Mouse (Mus musculus): ENCODE measurements at regions not wholly inside any gene's neighbourhood (a gene's known extent, or its start where the extent isn't known, plus 50 kb on each side); places are given as distances from the start of the nearest gene placed in this dataset.

DNA sequence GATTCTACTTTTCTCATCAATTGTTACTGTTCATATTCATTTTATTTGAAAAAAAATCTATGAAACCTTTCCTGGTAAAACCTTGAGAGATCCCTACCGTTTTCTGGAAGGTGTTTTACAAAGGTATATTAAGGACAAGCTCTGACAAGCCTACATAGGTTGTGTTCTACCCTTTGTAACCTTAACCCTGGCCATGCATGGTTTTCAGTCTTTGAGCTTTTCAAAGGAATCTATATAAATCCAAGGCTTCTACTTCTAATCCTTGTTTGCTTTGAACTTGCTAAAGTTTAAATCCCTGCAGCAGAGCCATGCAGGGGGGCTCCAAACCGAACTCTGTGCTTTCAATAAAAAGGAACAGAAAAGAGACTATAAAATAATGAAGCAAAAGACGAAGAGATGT lies 564.5 kb downstream of the Slitrk6 start:
- H3K27me3 ChIP-seq (ENCODE audit: insufficient read depth, low read length) = no peaks in the 10 kb centered on the region
- no peak overlapping the region for H3K27ac ChIP-seq (ENCODE audit: low read depth, low read length)
- H3K9me3 ChIP-seq (ENCODE audit: low read length) = no peaks in the 10 kb centered on the region
- DNase-seq = no peak
- H3K4me2 ChIP-seq (ENCODE audit: low read depth) = no peak overlapping the region
- no peak overlapping the region for H3K4me3 ChIP-seq (ENCODE audit: low read depth, low read length)
- ATAC-seq = no peak
- no peak overlapping the region for H3K9ac ChIP-seq
- no peaks in the 10 kb centered on the region for H3K4me1 ChIP-seq (ENCODE audit: insufficient read depth)
- H3K36me3 ChIP-seq (ENCODE audit: insufficient read depth) = no peaks in the 10 kb centered on the region
- WGBS = 43% methylated on average over 3 of the region's 3 CpGs
- no peak for TF ChIP-seq CTCF (IDR thresholded peaks at IDR 0.05; ENCODE audit: low read depth)

DNA sequence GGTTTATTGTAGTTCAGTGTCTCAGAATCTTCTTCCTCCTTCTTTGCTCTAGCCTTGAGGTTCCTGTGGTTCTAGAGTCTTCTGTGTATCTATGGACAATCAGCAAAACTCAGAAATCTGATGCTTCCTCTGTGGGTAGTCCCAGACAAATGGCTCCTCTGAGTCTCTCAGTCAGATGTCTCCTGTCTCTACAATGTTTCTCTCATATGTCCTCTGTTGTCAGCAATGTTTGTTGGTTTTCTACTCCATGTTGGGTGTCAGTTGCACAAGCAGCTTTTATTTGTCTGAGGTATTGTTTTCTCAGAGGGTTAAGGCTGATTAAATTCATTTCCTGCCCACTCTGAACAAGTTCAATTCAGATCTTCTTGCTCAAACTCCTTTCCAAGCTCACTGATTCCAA lies 575.8 kb downstream of the Slitrk6 start:
- no peaks in the 10 kb centered on the region for H3K27me3 ChIP-seq (ENCODE audit: insufficient read depth, low read length)
- H3K4me3 ChIP-seq (ENCODE audit: low read depth, low read length) = no peak overlapping the region
- no peaks in the 10 kb centered on the region for H3K36me3 ChIP-seq (ENCODE audit: insufficient read depth)

DNA sequence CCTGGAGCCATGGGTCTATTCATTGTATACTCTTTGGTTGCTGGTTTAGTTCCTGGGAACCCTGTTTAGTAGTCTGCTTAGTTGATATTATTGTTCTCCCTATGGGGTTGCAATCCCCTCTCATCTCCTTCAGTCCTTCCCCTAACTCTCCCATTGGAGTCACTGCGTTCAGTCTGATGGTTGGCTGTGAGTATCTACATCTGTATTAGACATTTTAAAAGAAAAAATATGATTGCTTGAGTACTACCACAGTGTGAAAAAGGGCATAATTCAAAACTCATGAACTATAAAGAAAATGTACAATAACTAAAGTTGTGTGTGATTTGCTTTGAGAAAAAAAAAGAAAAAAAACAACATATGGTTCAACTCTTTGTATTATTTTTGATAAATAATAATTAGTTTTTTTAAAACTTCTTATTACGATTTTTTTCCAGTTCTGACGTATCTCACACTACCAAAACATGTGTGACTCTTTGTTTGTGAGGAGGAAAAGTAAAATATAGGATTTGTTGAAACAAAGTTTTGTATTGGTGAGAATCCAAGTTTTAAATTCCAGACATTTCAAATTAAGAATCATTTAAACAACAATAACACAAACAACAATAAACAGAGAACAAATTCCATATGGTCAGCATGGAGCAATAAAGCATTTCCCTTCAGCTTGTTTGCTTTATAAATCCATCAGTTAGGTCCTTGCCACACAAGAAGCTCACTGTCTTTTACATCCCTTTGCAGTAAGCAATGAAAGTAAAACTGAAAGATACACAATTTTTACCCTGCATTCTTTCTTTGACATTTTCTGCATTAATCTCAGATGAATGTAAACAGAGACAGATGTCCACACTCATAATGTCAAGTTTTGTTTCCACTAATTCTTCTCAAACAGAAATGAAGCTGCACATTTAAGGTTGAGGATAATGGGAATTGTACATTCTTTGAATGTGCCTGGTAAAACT lies 583.5 kb downstream of the Slitrk6 start:
- Histone ChIP-seq H3K9me3 (ENCODE audit: low read length) (no peaks in the 10 kb centered on the region), H3K27ac (ENCODE audit: low read depth, low read length) (no peak overlapping the region), H3K4me1 (ENCODE audit: insufficient read depth) (no peaks in the 10 kb centered on the region), H3K9ac (no peak overlapping the region), H3K27me3 (ENCODE audit: insufficient read depth, low read length) (no peaks in the 10 kb centered on the region), H3K36me3 (ENCODE audit: insufficient read depth) (no peaks in the 10 kb centered on the region), H3K4me3 (ENCODE audit: low read depth, low read length) (no peak overlapping the region), H3K4me2 (ENCODE audit: low read depth) (no peak overlapping the region)
- no peak for TF ChIP-seq CTCF (IDR thresholded peaks at IDR 0.05; ENCODE audit: low read depth)
- DNase-seq (no peak), ATAC-seq (no peak)
- WGBS = 87% methylated on average over 3 of the region's 3 CpGs

More for the DNA sequence above, 575.8 kb downstream of the Slitrk6 start:
- no peak for TF ChIP-seq CTCF (IDR thresholded peaks at IDR 0.05; ENCODE audit: low read depth)
- no peak for ATAC-seq
- H3K9me3 ChIP-seq (ENCODE audit: low read length) = no peaks in the 10 kb centered on the region
- no peak overlapping the region for H3K27ac ChIP-seq (ENCODE audit: low read depth, low read length)
- no peak overlapping the region for H3K9ac ChIP-seq
- no peak for DNase-seq
- no peaks in the 10 kb centered on the region for H3K4me1 ChIP-seq (ENCODE audit: insufficient read depth)
- no peak overlapping the region for H3K4me2 ChIP-seq (ENCODE audit: low read depth)

DNA sequence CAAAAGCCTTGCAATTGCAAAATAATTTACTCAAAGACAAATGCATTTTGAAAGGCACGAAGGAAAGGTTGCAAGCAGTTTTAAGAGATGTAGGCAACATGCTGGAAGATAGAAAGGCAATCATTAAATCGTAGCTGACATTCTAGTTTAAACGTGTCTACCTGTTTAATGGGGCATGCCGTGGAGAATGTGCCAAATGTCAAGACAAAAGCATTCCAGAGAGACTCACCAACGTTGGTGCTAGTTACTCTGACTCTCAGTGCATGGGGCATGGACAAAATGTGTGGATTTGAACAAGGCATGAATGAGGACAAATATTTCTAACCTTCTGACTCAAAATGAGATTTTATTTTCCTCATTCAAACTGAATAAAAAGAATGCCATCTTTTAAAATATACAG lies 586.3 kb downstream of the Slitrk6 start:
- Histone ChIP-seq H3K27ac (ENCODE audit: low read depth, low read length) (no peak overlapping the region), H3K27me3 (ENCODE audit: insufficient read depth, low read length) (no peaks in the 10 kb centered on the region), H3K9ac (no peak overlapping the region), H3K4me3 (ENCODE audit: low read depth, low read length) (no peak overlapping the region), H3K4me1 (ENCODE audit: insufficient read depth) (no peaks in the 10 kb centered on the region), H3K36me3 (ENCODE audit: insufficient read depth) (no peaks in the 10 kb centered on the region), H3K4me2 (ENCODE audit: low read depth) (no peak overlapping the region), H3K9me3 (ENCODE audit: low read length) (no peaks in the 10 kb centered on the region)
- ATAC-seq = no peak
- no peak for DNase-seq
- WGBS = 42% methylated on average over 5 of the region's 5 CpGs
- TF ChIP-seq CTCF (IDR thresholded peaks at IDR 0.05; ENCODE audit: low read depth) = no peak

DNA sequence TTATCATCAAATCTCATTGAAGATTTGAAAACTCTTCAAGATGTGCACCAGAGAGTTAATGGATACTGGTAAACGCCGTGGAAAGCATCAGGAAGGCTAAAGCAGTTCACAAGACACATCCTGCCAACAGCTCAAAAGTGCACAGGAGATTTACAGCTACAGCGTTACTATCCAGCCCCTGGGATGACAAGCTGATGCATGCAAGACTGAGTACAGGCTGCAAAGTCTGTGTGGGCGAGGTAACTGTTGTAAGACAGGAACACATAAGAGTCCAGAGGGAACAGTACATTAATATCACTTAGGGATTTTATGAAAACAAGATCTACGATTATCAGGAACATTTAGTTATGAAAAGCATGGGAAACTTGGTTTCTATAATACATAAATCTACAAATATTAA lies 626.7 kb downstream of the Slitrk6 start:
- H3K9me3 ChIP-seq (ENCODE audit: low read length) = no peaks in the 10 kb centered on the region
- TF ChIP-seq CTCF (IDR thresholded peaks at IDR 0.05; ENCODE audit: low read depth) = no peak
- no peaks in the 10 kb centered on the region for H3K36me3 ChIP-seq (ENCODE audit: insufficient read depth)
- H3K27me3 ChIP-seq (ENCODE audit: insufficient read depth, low read length) = no peaks in the 10 kb centered on the region
- H3K4me1 ChIP-seq (ENCODE audit: insufficient read depth) = no peaks in the 10 kb centered on the region
- no peak overlapping the region for H3K4me3 ChIP-seq (ENCODE audit: low read depth, low read length)
- H3K4me2 ChIP-seq (ENCODE audit: low read depth) = no peak overlapping the region
- ATAC-seq (no peak), DNase-seq (no peak)
- no peak overlapping the region for H3K9ac ChIP-seq
- 82% methylated on average over 5 of the region's 5 CpGs for WGBS
- H3K27ac ChIP-seq (ENCODE audit: low read depth, low read length) = no peak overlapping the region

DNA sequence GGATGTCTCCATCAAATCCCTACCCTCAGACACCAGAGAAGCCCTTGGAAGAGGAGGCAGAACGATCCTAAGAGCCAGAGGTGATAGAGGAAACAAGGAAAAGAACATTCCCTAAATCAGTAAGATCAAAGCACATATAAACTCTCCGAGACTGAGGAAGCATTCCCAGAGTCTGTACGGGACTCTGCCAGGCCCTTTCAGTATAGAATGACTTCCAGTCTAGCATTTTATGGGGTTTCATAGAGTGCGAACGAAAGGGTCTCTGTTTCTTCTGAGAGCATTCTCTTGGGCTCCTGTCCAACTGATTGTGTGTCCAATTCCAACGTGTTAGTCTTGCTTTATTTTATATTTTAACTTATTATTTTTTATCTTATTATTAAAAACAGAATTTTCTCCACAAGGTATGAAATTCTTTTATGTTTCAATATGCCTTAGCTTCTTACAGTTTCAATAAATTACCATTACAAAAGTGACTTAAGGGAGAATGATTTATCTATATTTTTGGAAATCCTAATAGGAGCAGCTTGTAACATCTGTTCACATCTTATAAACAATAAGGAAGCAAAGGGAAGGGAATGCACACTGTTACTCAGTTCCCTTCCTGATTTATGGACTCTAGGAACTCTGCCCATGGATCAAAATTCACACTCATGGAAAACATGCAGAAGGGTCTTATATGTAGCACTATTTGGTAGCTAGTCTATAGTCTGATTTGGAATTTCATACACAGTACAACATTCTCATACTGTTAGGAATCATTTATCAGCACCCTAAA lies 628.8 kb downstream of the Slitrk6 start:
- H3K4me1 ChIP-seq (ENCODE audit: insufficient read depth) = no peaks in the 10 kb centered on the region
- H3K4me3 ChIP-seq (ENCODE audit: low read depth, low read length) = no peak overlapping the region
- no peak overlapping the region for H3K4me2 ChIP-seq (ENCODE audit: low read depth)
- no peak overlapping the region for H3K9ac ChIP-seq
- no peak for ATAC-seq
- H3K36me3 ChIP-seq (ENCODE audit: insufficient read depth) = no peaks in the 10 kb centered on the region
- TF ChIP-seq CTCF (IDR thresholded peaks at IDR 0.05; ENCODE audit: low read depth) = no peak
- H3K9me3 ChIP-seq (ENCODE audit: low read length) = no peaks in the 10 kb centered on the region
- H3K27me3 ChIP-seq (ENCODE audit: insufficient read depth, low read length) = no peaks in the 10 kb centered on the region
- no peak overlapping the region for H3K27ac ChIP-seq (ENCODE audit: low read depth, low read length)
- no peak for DNase-seq
- 79% methylated on average over 6 of the region's 6 CpGs for WGBS

DNA sequence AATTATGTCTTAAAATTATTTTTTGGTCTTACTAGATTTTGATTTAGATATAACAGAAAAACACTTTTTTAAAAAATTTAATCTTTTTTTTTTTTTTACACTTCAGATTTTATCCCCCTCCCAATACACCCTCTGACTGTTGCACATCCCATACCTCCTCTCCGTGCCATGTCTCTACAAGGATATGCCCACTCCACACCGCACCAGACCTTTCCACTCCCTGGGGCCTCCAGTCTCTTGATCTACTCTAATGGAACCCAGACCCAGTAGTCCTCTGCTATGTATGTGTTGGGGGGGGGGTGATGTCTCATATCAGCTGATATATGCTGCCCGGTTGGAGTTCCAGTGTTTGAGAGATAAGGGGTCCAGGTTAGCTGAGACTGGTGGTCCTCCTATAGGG lies 632.2 kb downstream of the Slitrk6 start:
- Histone ChIP-seq H3K4me3 (ENCODE audit: low read depth, low read length) (no peak overlapping the region), H3K4me1 (ENCODE audit: insufficient read depth) (no peaks in the 10 kb centered on the region), H3K27ac (ENCODE audit: low read depth, low read length) (no peak overlapping the region), H3K9ac (no peak overlapping the region), H3K36me3 (ENCODE audit: insufficient read depth) (no peaks in the 10 kb centered on the region), H3K9me3 (ENCODE audit: low read length) (no peaks in the 10 kb centered on the region), H3K27me3 (ENCODE audit: insufficient read depth, low read length) (no peaks in the 10 kb centered on the region), H3K4me2 (ENCODE audit: low read depth) (no peak overlapping the region)
- DNase-seq (no peak), ATAC-seq (no peak)
- no peak for TF ChIP-seq CTCF (IDR thresholded peaks at IDR 0.05; ENCODE audit: low read depth)
- 94% methylated on average over 3 of the region's 3 CpGs for WGBS
